Mouse (Mus musculus) hindbrain, embryonic 12.5 days (tissue): ENCODE data around the gene Edf1. TPM values are rescaled to one million over a fixed set of nuclear protein-coding genes. Genes with fewer than 3 reads are reported as not detected.
"Not testable (repeated sequence)": the region's sequence is repeated elsewhere in the genome, so short reads cannot be mapped to it uniquely, and the experiment has no call there.

Source experiments
- ATAC-seq: fragments of 200-750 bp; cut with Nextera tagmentation; 2 replicates; pipeline ENCODE4 v1.8.0; 2017; ENCODE audit warnings: moderate TSS enrichment; ENCODE audit not compliant: low FRiP score
- H3K27ac ChIP-seq: fragments of 300-500 bp; sonication (generic); 2 replicates; pipeline ENCODE4 v1.5.1; 2016; ENCODE audit warnings: mild to moderate bottlenecking
- H3K27me3 ChIP-seq: fragments of 300-500 bp; sonication (generic); 2 replicates; pipeline ENCODE4 v1.6.1; 2016; ENCODE audit warnings: mild to moderate bottlenecking
- H3K36me3 ChIP-seq: fragments of 300-500 bp; sonication (generic); 2 replicates; pipeline ENCODE4 v1.6.1; 2016; ENCODE audit warnings: mild to moderate bottlenecking
- H3K4me1 ChIP-seq: fragments of 300-500 bp; sonication (generic); 2 replicates; pipeline ENCODE4 v1.6.1; 2016
- H3K4me2 ChIP-seq: fragments of 300-500 bp; sonication (generic); replicated peaks from 2 replicates; pipeline ENCODE4 v1.6.1; 2016; ENCODE audit warnings: mild to moderate bottlenecking
- H3K4me3 ChIP-seq: fragments of 300-500 bp; sonication (generic); 2 replicates; pipeline ENCODE4 v1.5.1; 2016; ENCODE audit warnings: mild to moderate bottlenecking
- H3K9ac ChIP-seq: fragments of 300-500 bp; sonication (generic); 2 replicates; pipeline ENCODE4 v1.6.1; 2016; ENCODE audit warnings: mild to moderate bottlenecking, moderate library complexity
- H3K9me3 ChIP-seq: fragments of 300-500 bp; sonication (generic); replicated peaks from 2 replicates; pipeline ENCODE4 v1.6.1; 2016; ENCODE audit warnings: mild to moderate bottlenecking
- WGBS: fragments of 180-500 bp; shearing (Covaris S2); methylation state at CpG from one replicate; pipeline ENCODE4 v1.1.7; 2016; 5-methylcytosine and 5-hydroxymethylcytosine counted together
- polyA plus RNA-seq: library from polyadenylated mRNA; unstranded; fragments of >200 nt; fragmentation: Nextera tagmentation; extraction: Ambion mirVana; gene quantifications from 2 replicates; pipeline ENCODE4 v1.2.1, GENCODE M21; 2016

Edf1 gene
- polyA plus RNA-seq, 1 experiment from 2014 or later = 377 TPM

- 78% methylated on average over 9 of the region's 9 CpGs for WGBS
- H3K9me3 ChIP-seq = no peaks in the 10 kb centered on the region
- H3K4me1 ChIP-seq = peaks cover 16% of the 10 kb centered on the region
- H3K27me3 ChIP-seq = no peaks in the 10 kb centered on the region
- no peak overlapping the region for H3K4me2 ChIP-seq
- H3K9ac ChIP-seq = no peak overlapping the region
- ATAC-seq = no peak
- H3K27ac ChIP-seq = no peak overlapping the region
- no peak overlapping the region for H3K4me3 ChIP-seq
- H3K36me3 ChIP-seq = no peaks in the 10 kb centered on the region
These were observed 8.3 kb upstream of the Edf1 start for GRCm38 (mm10) chr2:25549021-25549991.

GRCm38 (mm10) chr2:25551186-25551585, 6.5 kb upstream of the Edf1 start:
- no peak for ATAC-seq
- 37% methylated on average over 5 of the region's 5 CpGs for WGBS
- peaks cover 4% of the 10 kb centered on the region for H3K4me1 ChIP-seq

GRCm38 (mm10) chr2:25553171-25553786, 4.4 kb upstream of the Edf1 start:
- H3K4me2 ChIP-seq, ATAC-seq, H3K36me3 ChIP-seq, H3K9ac ChIP-seq, H3K9me3 ChIP-seq, H3K4me1 ChIP-seq, H3K27me3 ChIP-seq, H3K27ac ChIP-seq, H3K4me3 ChIP-seq: not testable (repeated sequence)
- 81% methylated on average over 4 of the region's 4 CpGs for WGBS

More at GRCm38 (mm10) chr2:25551186-25551585, 6.5 kb upstream of the Edf1 start:
- no peaks in the 10 kb centered on the region for H3K27me3 ChIP-seq
- no peak overlapping the region for H3K27ac ChIP-seq
- no peaks in the 10 kb centered on the region for H3K9me3 ChIP-seq
- H3K4me2 ChIP-seq = no peak overlapping the region
- no peak overlapping the region for H3K4me3 ChIP-seq
- no peak overlapping the region for H3K9ac ChIP-seq
- H3K36me3 ChIP-seq = no peaks in the 10 kb centered on the region

GRCm38 (mm10) chr2:25555479-25555878, 2.2 kb upstream of the Edf1 start:
- not testable (repeated sequence) for ATAC-seq, H3K4me2 ChIP-seq, H3K36me3 ChIP-seq, H3K4me3 ChIP-seq, H3K27ac ChIP-seq, H3K9me3 ChIP-seq, H3K27me3 ChIP-seq, H3K9ac ChIP-seq
- H3K4me1 ChIP-seq = peaks cover 19% of the 10 kb centered on the region
- WGBS = 49% methylated on average over 2 of the region's 2 CpGs

- Histone ChIP-seq H3K4me1 (peaks cover 19% of the 10 kb centered on the region), H3K27ac (no peak overlapping the region), H3K9ac (no peak overlapping the region), H3K4me2 (peak overlapping the region; percentile 81), H3K27me3 (no peaks in the 10 kb centered on the region), H3K4me3 (no peak overlapping the region), H3K36me3 (peaks cover 13% of the 10 kb centered on the region), H3K9me3 (no peaks in the 10 kb centered on the region)
- no peak for ATAC-seq
- WGBS = 57% methylated on average over 1 of the region's 1 CpGs
These were observed 1.4 kb upstream of the Edf1 start for GRCm38 (mm10) chr2:25556296-25556695.

- Histone ChIP-seq H3K36me3 (peaks cover 30% of the 10 kb centered on the region), H3K9ac (peak overlapping the region; percentile 94), H3K27ac (peak overlapping the region; percentile 82), H3K9me3 (no peaks in the 10 kb centered on the region), H3K4me1 (peaks cover 19% of the 10 kb centered on the region), H3K27me3 (no peaks in the 10 kb centered on the region), H3K4me2 (peak overlapping the region; percentile 81), H3K4me3 (peak overlapping the region; percentile 81)
- ATAC-seq = no peak; the same call in none of the 2 replicates
- WGBS = under 1% methylated on average over 24 of the region's 24 CpGs
These were observed 315 bp downstream of the Edf1 start for GRCm38 (mm10) chr2:25557964-25558360.

- H3K9ac ChIP-seq = peak overlapping the region; percentile 94
- H3K36me3 ChIP-seq = peaks cover 38% of the 10 kb centered on the region
- H3K27ac ChIP-seq = no peak overlapping the region
- H3K27me3 ChIP-seq = no peaks in the 10 kb centered on the region
- no peak for ATAC-seq
- 75% methylated on average over 6 of the region's 6 CpGs for WGBS
- peak overlapping the region; percentile 81 for H3K4me2 ChIP-seq
- peak overlapping the region; percentile 81 for H3K4me3 ChIP-seq
- H3K4me1 ChIP-seq = peaks cover 19% of the 10 kb centered on the region
- H3K9me3 ChIP-seq = no peaks in the 10 kb centered on the region
These were observed 1.1 kb downstream of the Edf1 start for GRCm38 (mm10) chr2:25558774-25559173.

GRCm38 (mm10) chr2:25560551-25560950, 2.9 kb downstream of the Edf1 start:
- H3K9ac ChIP-seq = no peak overlapping the region
- no peak for ATAC-seq
- no peaks in the 10 kb centered on the region for H3K9me3 ChIP-seq
- WGBS = 93% methylated on average over 8 of the region's 8 CpGs
- no peaks in the 10 kb centered on the region for H3K27me3 ChIP-seq
- H3K27ac ChIP-seq = no peak overlapping the region
- peaks cover 56% of the 10 kb centered on the region for H3K36me3 ChIP-seq
- H3K4me1 ChIP-seq = peaks cover 19% of the 10 kb centered on the region
- no peak overlapping the region for H3K4me2 ChIP-seq
- H3K4me3 ChIP-seq = no peak overlapping the region

GRCm38 (mm10) chr2:25561946-25562345, 4.3 kb downstream of the Edf1 start:
- WGBS = 77% methylated on average over 9 of the region's 9 CpGs
- ATAC-seq = no peak
- Histone ChIP-seq H3K27ac (no peak overlapping the region), H3K4me1 (peaks cover 15% of the 10 kb centered on the region), H3K4me2 (no peak overlapping the region), H3K9me3 (no peaks in the 10 kb centered on the region), H3K36me3 (peaks cover 63% of the 10 kb centered on the region), H3K27me3 (no peaks in the 10 kb centered on the region), H3K9ac (no peak overlapping the region), H3K4me3 (no peak overlapping the region)

GRCm38 (mm10) chr2:25565741-25566140, 8.1 kb downstream of the Edf1 start:
- Histone ChIP-seq H3K27me3 (no peaks in the 10 kb centered on the region), H3K9me3 (no peaks in the 10 kb centered on the region), H3K4me2 (no peak overlapping the region), H3K27ac (no peak overlapping the region), H3K9ac (no peak overlapping the region), H3K36me3 (peaks cover 89% of the 10 kb centered on the region), H3K4me1 (no peaks in the 10 kb centered on the region), H3K4me3 (no peak overlapping the region)
- no peak for ATAC-seq
- WGBS = 91% methylated on average over 8 of the region's 8 CpGs

- H3K9me3 ChIP-seq = no peaks in the 10 kb centered on the region
- H3K4me2 ChIP-seq = no peak overlapping the region
- no peak overlapping the region for H3K4me3 ChIP-seq
- H3K36me3 ChIP-seq = peaks cover 87% of the 10 kb centered on the region
- WGBS = 83% methylated on average over 6 of the region's 6 CpGs
- no peaks in the 10 kb centered on the region for H3K4me1 ChIP-seq
- no peaks in the 10 kb centered on the region for H3K27me3 ChIP-seq
- ATAC-seq = no peak
- no peak overlapping the region for H3K9ac ChIP-seq
- H3K27ac ChIP-seq = no peak overlapping the region
These were observed 8.9 kb downstream of the Edf1 start for GRCm38 (mm10) chr2:25566558-25566957.

GRCm38 (mm10) chr2:25568473-25569019, 10.9 kb downstream of the Edf1 start:
- ATAC-seq = no peak
- Histone ChIP-seq H3K4me2 (no peak overlapping the region), H3K27ac (no peak overlapping the region), H3K27me3 (no peaks in the 10 kb centered on the region), H3K4me1 (peaks cover 10% of the 10 kb centered on the region), H3K9ac (no peak overlapping the region), H3K4me3 (no peak overlapping the region), H3K36me3 (peaks cover 81% of the 10 kb centered on the region), H3K9me3 (no peaks in the 10 kb centered on the region)
- WGBS = 97% methylated on average over 6 of the region's 6 CpGs
